Mouse (Mus musculus) E14TG2a.4 (cell line): Measurements from ENCODE around the gene Ifi205.
"Not testable (repeated sequence)": the region's sequence is repeated elsewhere in the genome, so short reads cannot be mapped to it uniquely, and the experiment has no call there.

Source experiments
- H3K27me3 ChIP-seq: 2 replicates; pipeline ENCODE4 v1.6.1; 2014; ENCODE audit warnings: low read length, control low read depth; ENCODE audit not compliant: insufficient read depth
- H3K36me3 ChIP-seq: 2 replicates; pipeline ENCODE4 v1.6.1; 2014; ENCODE audit warnings: low read length, control low read depth; ENCODE audit not compliant: insufficient read depth
- H3K4me1 ChIP-seq: replicated peaks from 2 replicates; pipeline ENCODE4 v1.6.1; 2014; ENCODE audit warnings: low read depth, low read length, control low read depth
- H3K4me3 ChIP-seq: replicated peaks from 2 replicates; pipeline ENCODE4 v1.5.1; 2014; ENCODE audit warnings: mild to moderate bottlenecking, low read length
- H3K9me3 ChIP-seq: 2 replicates; pipeline ENCODE4 v1.6.1; 2014; ENCODE audit warnings: low read length, control low read depth
- CTCF ChIP-seq: conservative IDR thresholded peaks from 2 replicates; pipeline ENCODE4 v1.5.1; 2014; ENCODE audit warnings: low read length
- NANOG ChIP-seq: IDR thresholded peaks from 2 replicates; pipeline ENCODE4 v1.6.1; 2014; ENCODE audit warnings: borderline replicate concordance, low read length, mixed read lengths
- POU5F1 ChIP-seq: IDR thresholded peaks from 2 replicates; pipeline ENCODE4 v1.6.1; 2014; ENCODE audit warnings: low read length, borderline replicate concordance

Gene Ifi205

DNA sequence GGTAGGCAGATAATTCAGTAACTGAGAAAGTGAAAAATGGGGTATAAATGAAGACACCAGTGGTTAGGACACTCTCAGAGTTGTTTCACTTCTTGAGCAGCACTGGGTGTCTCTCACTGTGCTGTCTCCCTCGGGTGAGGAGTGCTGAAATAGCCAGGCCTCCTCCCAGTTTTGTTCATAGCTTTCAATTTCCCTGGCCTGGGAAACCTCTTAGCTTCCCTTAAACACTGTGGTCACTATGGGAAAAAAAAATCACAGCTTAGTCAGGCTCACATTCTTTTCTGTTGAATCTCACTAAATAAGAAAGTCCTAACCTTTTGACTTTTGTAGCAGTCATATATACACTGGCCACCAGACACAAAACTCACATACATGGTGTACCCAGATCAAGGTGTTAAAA, at the start of gene Ifi205:
TSS of gene Ifi205 (minus strand) at position 113 of the 400 bp plus-strand sequence.
- TF ChIP-seq CTCF: no peak
- no peak for TF ChIP-seq NANOG
- TF ChIP-seq POU5F1: no peak
- Histone ChIP-seq H3K4me1 (no peaks in the 10 kb centered on the region), H3K4me3 (no peak within 1 kb of the TSS)

DNA sequence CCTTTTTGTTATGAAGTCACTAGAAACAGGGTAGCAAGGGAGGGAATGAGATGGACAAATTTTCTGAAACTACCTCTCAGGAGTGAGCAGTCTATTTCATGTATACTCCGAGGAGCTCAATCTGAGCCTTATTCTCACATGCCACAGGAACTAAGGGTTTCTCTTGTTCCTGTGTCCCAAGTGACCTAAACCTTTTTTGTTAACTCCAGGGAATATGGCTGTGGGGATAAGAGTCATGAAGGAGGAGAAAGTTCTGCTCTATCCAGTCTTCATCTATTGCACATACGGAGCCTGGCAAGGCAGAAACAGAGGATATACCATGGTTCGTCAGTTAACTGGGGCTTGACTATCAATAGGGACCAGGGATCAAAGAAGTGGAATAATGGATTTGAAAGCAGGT, 34.7 kb upstream of the Ifi205 start, which contains the start of gene Olfr430:
TSS of gene Olfr430 (plus strand) at position 301 of the 400 bp plus-strand sequence.
- no peaks in the 10 kb centered on the region for H3K9me3 ChIP-seq
- no peaks in the 10 kb centered on the region for H3K27me3 ChIP-seq
- H3K4me3 ChIP-seq: no peak within 1 kb of the TSS
- no peaks in the 10 kb centered on the region for H3K36me3 ChIP-seq
- H3K4me1 ChIP-seq: no peaks in the 10 kb centered on the region
- TF ChIP-seq NANOG: no peak
- no peak for TF ChIP-seq CTCF
- no peak for TF ChIP-seq POU5F1

More for the DNA sequence above, at the start of gene Ifi205:
- H3K27me3 ChIP-seq: no peaks in the 10 kb centered on the region
- no peaks in the 10 kb centered on the region for H3K36me3 ChIP-seq
- no peaks in the 10 kb centered on the region for H3K9me3 ChIP-seq

DNA sequence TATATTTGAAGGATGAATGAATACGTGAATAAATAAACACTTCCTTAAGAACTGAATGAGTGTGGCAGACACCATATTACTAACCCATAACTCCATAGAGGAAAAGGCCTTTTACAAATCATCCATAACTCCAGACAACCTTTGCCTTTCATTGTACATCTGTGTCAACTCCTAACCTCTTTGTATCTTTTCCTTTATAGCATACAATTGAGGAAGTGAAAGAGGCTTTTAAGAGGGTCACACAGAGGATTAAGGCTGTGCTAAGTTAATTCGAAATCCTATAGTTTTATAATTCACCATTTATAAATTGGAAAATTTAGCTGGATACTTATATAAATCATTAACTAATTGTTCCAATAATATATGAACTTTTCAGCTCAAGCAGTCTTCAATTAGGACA, 23.6 kb upstream of the Ifi205 start:
- no peaks in the 10 kb centered on the region for H3K9me3 ChIP-seq
- no peaks in the 10 kb centered on the region for H3K27me3 ChIP-seq
- no peaks in the 10 kb centered on the region for H3K4me1 ChIP-seq
- H3K36me3 ChIP-seq: no peaks in the 10 kb centered on the region
- H3K4me3 ChIP-seq: no peak overlapping the region
- TF ChIP-seq POU5F1: no peak
- TF ChIP-seq NANOG: no peak
- TF ChIP-seq CTCF: no peak

DNA sequence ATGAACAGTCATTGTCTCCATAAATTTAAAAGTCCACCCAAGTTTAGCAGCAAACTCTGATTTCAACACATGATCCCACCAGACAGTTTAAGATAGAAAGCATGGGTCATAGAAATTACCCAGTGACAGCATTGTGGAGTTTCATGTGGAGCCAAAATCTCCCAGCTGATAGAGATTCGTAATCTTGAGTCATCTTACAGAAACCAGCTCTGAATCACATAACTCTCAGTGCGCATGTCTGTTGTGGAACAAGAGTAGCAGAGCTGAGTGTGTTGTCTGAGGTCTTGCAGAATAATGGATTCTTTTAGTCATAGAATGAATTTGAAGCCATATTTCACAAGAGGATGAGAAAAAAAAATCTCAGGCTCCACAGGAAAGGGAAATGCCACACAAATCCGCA, 21.4 kb upstream of the Ifi205 start:
- TF ChIP-seq CTCF: no peak
- TF ChIP-seq POU5F1: no peak
- no peak for TF ChIP-seq NANOG
- no peaks in the 10 kb centered on the region for H3K9me3 ChIP-seq
- H3K27me3 ChIP-seq: no peaks in the 10 kb centered on the region
- H3K36me3 ChIP-seq: no peaks in the 10 kb centered on the region
- H3K4me1 ChIP-seq: no peaks in the 10 kb centered on the region
- H3K4me3 ChIP-seq: no peak overlapping the region

DNA sequence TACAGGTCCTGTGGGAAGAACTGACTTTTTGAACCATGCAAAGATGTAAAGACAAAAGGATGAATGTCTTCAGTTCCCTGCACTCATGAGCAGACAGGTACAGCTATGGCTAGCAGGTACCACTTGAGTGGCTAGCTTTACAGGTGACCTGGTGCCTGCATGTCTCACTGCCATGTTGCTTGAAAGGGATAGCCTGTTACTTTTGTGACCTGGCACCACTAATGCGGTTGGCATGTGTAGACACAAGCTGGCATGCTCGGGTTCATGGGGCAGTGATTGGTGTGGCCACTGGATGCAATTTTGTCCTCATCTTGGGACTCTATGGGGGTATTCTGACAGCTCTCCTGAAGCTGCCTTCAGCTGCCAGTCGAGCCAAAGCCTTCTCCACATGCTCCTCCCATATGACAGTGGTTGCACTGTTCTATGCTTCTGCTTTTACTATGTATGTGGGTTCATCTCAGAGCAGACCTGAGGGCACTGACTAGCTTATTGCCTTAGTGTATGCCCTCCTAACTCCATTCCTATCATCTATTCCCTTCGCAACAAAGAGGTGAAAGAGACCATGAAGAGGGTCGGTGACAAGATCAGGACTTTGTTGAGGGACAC, 20.4 kb upstream of the Ifi205 start:
- Histone ChIP-seq H3K4me3 (no peak overlapping the region), H3K36me3 (no peaks in the 10 kb centered on the region), H3K4me1 (no peaks in the 10 kb centered on the region), H3K9me3 (no peaks in the 10 kb centered on the region), H3K27me3 (no peaks in the 10 kb centered on the region)
- TF ChIP-seq CTCF (no peak), POU5F1 (no peak), NANOG (no peak)

DNA sequence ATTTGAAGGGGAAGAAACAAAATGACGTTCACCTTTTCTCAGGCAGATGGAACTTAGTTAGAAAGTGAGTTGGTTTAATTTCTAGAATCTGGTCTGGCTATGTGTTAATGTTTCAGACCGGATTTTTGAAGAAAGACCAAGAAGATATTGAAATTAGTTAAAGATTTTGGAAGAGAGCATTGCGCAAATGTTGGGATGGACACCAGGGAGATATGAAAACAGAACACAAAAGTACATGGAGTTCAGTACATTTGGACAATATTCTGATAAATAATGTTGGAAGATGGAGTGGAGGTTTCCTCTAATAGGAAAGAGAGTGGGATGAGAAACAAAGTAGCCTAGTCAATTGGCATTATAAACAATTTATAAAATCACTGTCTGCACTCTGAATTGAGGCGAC, 19.9 kb upstream of the Ifi205 start:
- TF ChIP-seq POU5F1: no peak
- no peak for TF ChIP-seq NANOG
- no peak for TF ChIP-seq CTCF
- Histone ChIP-seq H3K4me3 (no peak overlapping the region), H3K27me3 (no peaks in the 10 kb centered on the region), H3K9me3 (no peaks in the 10 kb centered on the region), H3K4me1 (no peaks in the 10 kb centered on the region), H3K36me3 (no peaks in the 10 kb centered on the region)

DNA sequence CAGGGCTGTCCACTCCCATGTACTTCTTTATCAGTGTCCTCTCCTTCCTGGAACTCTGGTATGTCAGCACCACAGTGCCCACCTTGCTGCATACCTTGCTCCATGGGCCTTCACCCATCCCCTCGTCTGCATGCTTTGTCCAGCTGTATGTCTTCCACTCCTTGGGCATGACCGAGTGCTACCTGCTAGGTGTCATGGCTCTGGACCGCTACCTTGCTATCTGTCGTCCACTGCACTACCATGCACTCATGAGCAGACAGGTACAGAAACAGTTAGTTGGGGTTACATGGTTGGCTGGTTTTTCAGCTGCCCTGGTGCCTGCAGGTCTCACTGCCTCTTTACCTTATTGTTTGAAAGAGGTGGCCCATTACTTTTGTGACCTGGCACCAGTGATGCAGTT, 18.9 kb upstream of the Ifi205 start:
- no peak for TF ChIP-seq NANOG
- TF ChIP-seq CTCF: no peak
- no peak for TF ChIP-seq POU5F1
- Histone ChIP-seq H3K27me3 (no peaks in the 10 kb centered on the region), H3K9me3 (no peaks in the 10 kb centered on the region), H3K4me3 (no peak overlapping the region), H3K36me3 (no peaks in the 10 kb centered on the region), H3K4me1 (no peaks in the 10 kb centered on the region)

DNA sequence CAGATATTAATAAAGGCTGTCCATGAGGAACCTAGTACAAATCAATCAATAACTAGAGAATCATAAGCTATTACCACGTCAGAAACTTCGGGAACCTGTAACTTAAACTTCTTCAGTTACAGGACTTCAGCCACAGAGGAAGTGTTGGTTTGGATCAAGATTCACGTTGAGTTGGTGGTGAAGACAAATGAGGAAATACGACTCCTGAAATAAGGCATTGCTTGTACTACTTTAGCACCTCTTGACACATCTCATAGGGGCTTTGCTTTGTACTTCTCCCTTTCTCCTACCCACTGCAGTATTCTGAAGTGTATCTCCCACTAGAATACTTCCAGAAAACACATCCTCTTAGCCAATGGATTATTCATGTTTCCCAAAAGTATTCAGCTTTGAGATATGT, 17.7 kb upstream of the Ifi205 start:
- not testable (repeated sequence) for H3K4me3 ChIP-seq, H3K36me3 ChIP-seq, H3K9me3 ChIP-seq, H3K27me3 ChIP-seq, H3K4me1 ChIP-seq

DNA sequence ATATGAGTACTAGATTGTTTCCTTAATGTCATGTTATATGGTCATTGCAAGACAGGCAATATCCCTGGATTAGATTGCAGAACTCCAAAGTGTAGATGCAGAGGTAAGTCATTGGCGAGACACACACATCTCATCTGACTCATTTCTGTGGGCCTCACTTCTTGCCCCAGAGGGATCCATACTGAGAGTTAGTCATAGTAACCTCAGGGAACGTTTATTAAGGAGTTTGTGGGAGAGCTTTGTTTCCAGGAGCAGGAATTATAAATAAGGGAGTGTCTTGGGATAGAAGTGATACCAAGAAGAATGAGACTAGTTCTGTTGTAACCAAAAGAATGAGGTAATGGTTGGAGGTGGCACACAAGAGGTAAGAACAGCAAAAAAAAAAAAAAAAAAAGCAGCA, 17.3 kb upstream of the Ifi205 start, which contains the start of gene Olfr432:
TSS of gene Olfr432 (plus strand) at position 313 of the 400 bp plus-strand sequence.
- H3K9me3 ChIP-seq: no peaks in the 10 kb centered on the region
- H3K36me3 ChIP-seq: no peaks in the 10 kb centered on the region
- no peaks in the 10 kb centered on the region for H3K4me1 ChIP-seq
- no peak within 1 kb of the TSS for H3K4me3 ChIP-seq
- no peaks in the 10 kb centered on the region for H3K27me3 ChIP-seq
- no peak for TF ChIP-seq POU5F1

DNA sequence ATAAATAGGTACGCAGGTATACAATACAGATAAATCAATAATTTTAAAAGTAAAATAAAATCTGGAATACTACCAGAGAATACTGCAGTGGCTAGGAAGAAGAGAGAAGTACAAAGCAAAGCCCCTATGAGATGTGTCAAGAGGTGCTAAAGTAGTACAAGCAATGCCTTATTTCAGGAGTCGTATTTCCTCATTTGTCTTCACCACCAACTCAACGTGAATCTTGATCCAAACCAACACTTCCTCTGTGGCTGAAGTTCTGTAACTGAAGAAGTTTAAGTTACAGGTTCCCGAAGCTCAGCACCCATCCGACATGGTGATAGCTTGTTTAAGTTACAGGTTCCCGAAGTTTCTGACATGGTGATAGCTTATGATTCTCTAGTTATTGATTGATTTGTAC, 16.6 kb upstream of the Ifi205 start:
- H3K27me3 ChIP-seq, H3K4me1 ChIP-seq, H3K36me3 ChIP-seq, H3K9me3 ChIP-seq, H3K4me3 ChIP-seq: not testable (repeated sequence)
